Mouse (Mus musculus) erythroblast, embryonic 14.5 days (primary cell): Measurements from ENCODE around the gene Akap2. TPM values are rescaled to one million over a fixed set of nuclear protein-coding genes. Genes with fewer than 3 reads are reported as not detected.

Source experiments
- H3K27me3 ChIP-seq: 2 replicates; pipeline ENCODE4 v1.6.1; 2012; ENCODE audit warnings: inconsistent platforms; ENCODE audit not compliant: control insufficient read depth
- H3K36me3 ChIP-seq: 2 replicates; pipeline ENCODE4 v1.6.1; 2012; ENCODE audit warnings: mild to moderate bottlenecking, inconsistent platforms; ENCODE audit not compliant: control insufficient read depth
- H3K4me1 ChIP-seq: 2 replicates; pipeline ENCODE4 v1.6.1; 2012; ENCODE audit warnings: inconsistent platforms; ENCODE audit not compliant: control insufficient read depth
- H3K4me3 ChIP-seq: replicated peaks from 2 replicates; pipeline ENCODE3; 2012; ENCODE audit warnings: moderate library complexity, mild to moderate bottlenecking, inconsistent platforms
- H3K9me3 ChIP-seq: 2 replicates; pipeline ENCODE4 v1.6.1; 2012; ENCODE audit warnings: low read length, inconsistent platforms, mixed read lengths; ENCODE audit not compliant: control insufficient read depth
- GATA1 ChIP-seq: IDR thresholded peaks from 2 replicates; pipeline ENCODE4 v1.6.1; 2012; ENCODE audit warnings: low read length, inconsistent platforms, mixed read lengths
- TAL1 ChIP-seq: IDR thresholded peaks from 3 replicates; pipeline ENCODE4 v1.6.1; 2012; ENCODE audit warnings: low read length, inconsistent platforms, mixed read lengths
- polyA plus RNA-seq: library from polyadenylated mRNA; stranded (reverse); fragments of >175 nt; gene quantifications from 2 replicates; pipeline ENCODE4 v1.2.3, GENCODE M21; 2012

Akap2 gene
- polyA plus RNA-seq, 1 experiment, result under 0.01 TPM

- Histone ChIP-seq H3K9me3 (no peaks in the 10 kb centered on the region), H3K27me3 (no peaks in the 10 kb centered on the region)
These were observed 21.5 kb downstream of the Akap2 start for GRCm38 (mm10) chr4:57738856-57739552.

GRCm38 (mm10) chr4:57743325-57743929 is 26.0 kb downstream of the Akap2 start:
- Histone ChIP-seq H3K4me1 (no peaks in the 10 kb centered on the region), H3K9me3 (peaks cover 5% of the 10 kb centered on the region; the same call in 1 of the 2 replicates), H3K4me3 (no peak overlapping the region), H3K27me3 (no peaks in the 10 kb centered on the region), H3K36me3 (no peaks in the 10 kb centered on the region)
- no peak for TF ChIP-seq TAL1
- TF ChIP-seq GATA1, result no peak

More at GRCm38 (mm10) chr4:57738856-57739552, 21.5 kb downstream of the Akap2 start:
- H3K36me3 ChIP-seq, result no peaks in the 10 kb centered on the region
- no peak overlapping the region for H3K4me3 ChIP-seq
- no peaks in the 10 kb centered on the region for H3K4me1 ChIP-seq
- TF ChIP-seq TAL1 (no peak), GATA1 (no peak)

GRCm38 (mm10) chr4:57750651-57751050 is 33.2 kb downstream of the Akap2 start:
- no peaks in the 10 kb centered on the region for H3K4me1 ChIP-seq
- H3K9me3 ChIP-seq, result peaks cover 4% of the 10 kb centered on the region; the same call in 1 of the 2 replicates
- no peak overlapping the region for H3K4me3 ChIP-seq
- H3K36me3 ChIP-seq, result no peaks in the 10 kb centered on the region
- H3K27me3 ChIP-seq, result no peaks in the 10 kb centered on the region
- TF ChIP-seq GATA1, result no peak
- TF ChIP-seq TAL1, result no peak

- Histone ChIP-seq H3K4me1 (no peaks in the 10 kb centered on the region), H3K9me3 (peaks cover under 1% of the 10 kb centered on the region; the same call in 1 of the 2 replicates), H3K27me3 (no peaks in the 10 kb centered on the region), H3K4me3 (no peak overlapping the region), H3K36me3 (no peaks in the 10 kb centered on the region)
- TF ChIP-seq GATA1, result no peak
- TF ChIP-seq TAL1, result no peak
These were observed 33.6 kb downstream of the Akap2 start for GRCm38 (mm10) chr4:57751054-57751453.

GRCm38 (mm10) chr4:57751566-57751965 is 34.1 kb downstream of the Akap2 start:
- no peak for TF ChIP-seq GATA1
- no peak for TF ChIP-seq TAL1
- no peaks in the 10 kb centered on the region for H3K27me3 ChIP-seq
- H3K36me3 ChIP-seq, result no peaks in the 10 kb centered on the region
- no peaks in the 10 kb centered on the region for H3K9me3 ChIP-seq
- H3K4me3 ChIP-seq, result no peak overlapping the region
- H3K4me1 ChIP-seq, result no peaks in the 10 kb centered on the region

GRCm38 (mm10) chr4:57755085-57755484 is 37.6 kb downstream of the Akap2 start:
- no peak overlapping the region for H3K4me3 ChIP-seq
- no peaks in the 10 kb centered on the region for H3K36me3 ChIP-seq

GRCm38 (mm10) chr4:57757997-57758396 is 40.5 kb downstream of the Akap2 start:
- H3K36me3 ChIP-seq, result no peaks in the 10 kb centered on the region
- no peaks in the 10 kb centered on the region for H3K9me3 ChIP-seq
- TF ChIP-seq GATA1 (no peak), TAL1 (no peak)
- H3K4me1 ChIP-seq, result no peaks in the 10 kb centered on the region
- H3K4me3 ChIP-seq, result no peak overlapping the region
- H3K27me3 ChIP-seq, result no peaks in the 10 kb centered on the region

More at GRCm38 (mm10) chr4:57755085-57755484, 37.6 kb downstream of the Akap2 start:
- Histone ChIP-seq H3K27me3 (no peaks in the 10 kb centered on the region), H3K9me3 (no peaks in the 10 kb centered on the region), H3K4me1 (no peaks in the 10 kb centered on the region)
- TF ChIP-seq GATA1 (no peak), TAL1 (no peak)

- TF ChIP-seq GATA1, result no peak
- no peak for TF ChIP-seq TAL1
- no peak overlapping the region for H3K4me3 ChIP-seq
- H3K9me3 ChIP-seq, result no peaks in the 10 kb centered on the region
- H3K27me3 ChIP-seq, result no peaks in the 10 kb centered on the region
- H3K4me1 ChIP-seq, result no peaks in the 10 kb centered on the region
- no peaks in the 10 kb centered on the region for H3K36me3 ChIP-seq
These were observed 45.0 kb downstream of the Akap2 start for GRCm38 (mm10) chr4:57762424-57762823.

- Histone ChIP-seq H3K27me3 (no peaks in the 10 kb centered on the region), H3K4me1 (no peaks in the 10 kb centered on the region), H3K9me3 (no peaks in the 10 kb centered on the region), H3K4me3 (no peak overlapping the region), H3K36me3 (no peaks in the 10 kb centered on the region)
- no peak for TF ChIP-seq GATA1
- TF ChIP-seq TAL1, result no peak
These were observed 46.9 kb downstream of the Akap2 start for GRCm38 (mm10) chr4:57764392-57764791.

- no peaks in the 10 kb centered on the region for H3K27me3 ChIP-seq
- no peaks in the 10 kb centered on the region for H3K36me3 ChIP-seq
- no peaks in the 10 kb centered on the region for H3K4me1 ChIP-seq
- H3K4me3 ChIP-seq, result no peak overlapping the region
- TF ChIP-seq GATA1 (no peak), TAL1 (no peak)
- no peaks in the 10 kb centered on the region for H3K9me3 ChIP-seq
These were observed 47.5 kb downstream of the Akap2 start for GRCm38 (mm10) chr4:57764926-57765325.
